Mouse (Mus musculus) urinary bladder, postnatal 4 days (tissue): Measurements from ENCODE around the gene Rab11fip2.
A peak's percentile ranks its signal among the peaks of the same experiment; 100 is the strongest.

Experiments used
- DNase-seq, 2 experiments: peaks; one replicate each; pipeline ENCODE4 v3.0.0; 2021 to 2022; ENCODE audit warnings: low spot score in 2 of 2

Gene Rab11fip2

DNA sequence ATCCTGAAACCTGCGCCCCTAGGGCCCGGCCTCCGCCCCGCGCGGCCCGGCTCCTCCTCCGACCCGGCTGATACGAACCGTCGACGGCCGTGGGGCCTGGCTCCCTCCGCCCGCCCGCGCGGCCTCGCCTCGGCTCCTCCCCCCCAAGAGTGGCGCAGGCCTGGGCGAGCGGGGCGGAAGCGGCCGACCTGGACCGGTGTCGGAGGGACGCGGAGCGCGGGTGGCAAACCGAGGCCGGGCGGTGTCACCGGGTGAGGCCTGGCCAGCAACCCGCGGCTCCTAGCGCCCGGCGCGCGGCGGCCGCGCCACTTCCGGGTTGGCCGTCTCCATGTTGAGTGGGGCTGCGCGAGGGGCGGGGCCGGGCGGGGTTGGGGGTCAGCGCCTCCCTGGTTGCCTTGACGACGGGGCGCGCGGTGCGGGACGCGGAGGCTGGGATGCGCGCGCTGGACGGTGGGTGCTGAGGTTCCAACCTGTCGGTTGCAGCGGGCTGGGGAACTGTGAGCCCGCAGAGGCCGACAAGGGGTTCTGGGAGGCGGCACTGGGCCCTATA is at the start of gene Rab11fip2:
Gene Rab11fip2 (minus strand): TSS at position 333 of the 550 bp plus-strand sequence.
- peak; percentile 82 to 83 for DNase-seq

DNA sequence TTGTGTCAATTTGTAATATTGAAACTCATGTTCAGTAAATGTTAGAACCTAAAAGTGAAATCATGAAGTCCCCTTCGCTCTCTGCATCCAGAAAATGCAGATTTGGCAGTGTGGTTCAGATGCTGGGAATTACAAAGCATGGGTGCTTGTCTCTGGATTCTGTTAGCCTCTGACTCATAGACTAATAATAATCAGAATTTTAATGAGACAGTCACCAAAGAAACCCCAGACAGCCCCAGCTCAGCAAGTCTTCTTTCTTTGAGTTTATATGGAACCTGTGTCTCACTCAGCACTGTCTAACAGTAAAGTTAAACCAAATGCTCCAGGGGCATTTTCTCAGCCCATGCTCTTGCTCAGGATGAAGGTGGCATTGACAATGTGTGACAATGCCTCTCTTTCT is 38.1 kb upstream of the Rab11fip2 start:
- DNase-seq = no peak

DNA sequence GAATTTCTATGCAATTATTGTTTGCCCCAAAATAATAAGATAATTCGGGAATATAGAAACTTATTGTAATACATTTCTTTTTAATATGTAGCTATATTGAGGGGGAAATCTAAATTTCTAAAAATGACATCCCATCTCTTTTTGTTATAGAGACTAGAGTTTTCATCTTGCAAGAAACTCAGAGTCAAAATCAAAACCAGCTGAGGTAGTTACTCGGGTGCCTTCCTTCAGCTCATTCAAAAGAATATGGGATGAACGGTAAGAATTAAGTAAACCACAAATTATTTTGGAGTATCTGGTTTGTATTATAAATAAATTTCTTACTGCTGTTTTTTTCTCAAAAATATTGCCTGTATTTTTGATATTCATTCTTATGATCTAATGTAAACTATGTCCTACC is 11.5 kb upstream of the Rab11fip2 start:
- DNase-seq = no peak

DNA sequence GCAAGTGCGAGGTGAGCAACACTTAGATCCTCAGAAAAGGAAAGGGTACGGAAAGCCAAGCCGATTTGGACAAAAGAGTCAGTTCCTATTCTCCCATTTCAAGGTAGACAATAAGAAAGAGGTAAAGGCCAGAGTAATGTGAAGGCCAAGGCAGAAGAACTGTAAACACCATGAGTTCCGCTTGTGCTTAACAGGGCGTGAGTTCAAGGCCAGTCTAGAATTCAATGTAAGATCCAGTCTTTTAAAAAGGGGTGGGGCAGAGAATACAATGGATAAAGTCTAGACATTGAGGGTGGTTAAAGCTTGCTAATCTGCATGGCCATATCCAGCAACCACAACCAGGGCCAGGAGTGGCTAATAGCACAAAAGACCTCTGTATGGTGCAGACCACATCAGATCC is 6.3 kb upstream of the Rab11fip2 start:
- DNase-seq = no peak

DNA sequence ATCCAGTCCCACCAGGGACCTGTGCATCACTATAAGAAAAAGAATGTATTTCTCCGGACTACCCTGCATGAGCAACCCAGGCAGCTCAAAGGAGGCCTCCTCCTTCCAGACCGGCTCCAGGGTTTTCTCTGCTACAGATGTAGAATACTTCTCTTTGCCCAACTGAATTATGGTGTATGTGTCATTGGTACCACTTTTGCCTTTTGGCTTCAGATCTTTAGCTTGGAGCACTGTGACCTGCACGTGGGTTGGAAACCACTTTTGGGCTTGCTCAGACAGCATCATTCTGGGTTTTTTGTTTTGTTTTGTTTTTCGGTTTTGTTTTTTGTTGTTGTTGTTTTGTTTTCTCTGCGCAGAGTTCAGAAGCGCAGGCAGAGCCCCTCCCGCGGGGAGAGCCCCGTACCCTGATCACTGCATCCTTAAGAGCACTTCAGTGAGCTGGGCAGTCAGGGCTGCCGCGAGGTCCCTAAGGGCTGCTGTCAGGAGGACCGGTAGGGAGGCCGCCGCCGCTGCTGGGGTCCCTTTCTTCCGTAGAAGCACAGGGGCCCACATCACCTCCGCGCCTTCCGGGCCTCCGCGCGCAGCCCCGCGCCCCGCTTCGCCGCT is 635 bp downstream of the Rab11fip2 start:
- DNase-seq = no peak

- DNase-seq = no peak
Observed at GRCm38 (mm10) chr19:59939711-59940110, 3.7 kb downstream of the Rab11fip2 start.

DNA sequence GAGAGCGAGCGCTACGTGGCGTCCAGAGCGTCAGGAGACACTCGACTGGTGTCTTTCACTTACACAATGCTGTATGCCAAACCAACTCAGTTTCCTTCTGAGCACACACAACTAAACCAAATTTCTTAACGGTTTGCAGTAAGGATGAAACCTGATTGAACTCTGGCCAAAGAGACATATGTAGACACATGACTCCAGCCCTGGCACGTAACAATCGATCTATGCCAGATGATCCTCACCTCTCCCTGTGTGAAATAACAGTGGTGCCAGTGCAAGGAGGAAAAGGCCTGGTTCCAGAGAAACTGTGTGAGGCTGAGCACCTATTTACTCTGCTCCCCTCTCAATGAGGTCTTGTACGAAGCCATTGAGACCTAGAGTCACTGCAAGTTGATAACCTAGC is 11.4 kb downstream of the Rab11fip2 start:
- no peak for DNase-seq

- no peak for DNase-seq
Observed at GRCm38 (mm10) chr19:59928672-59929071, 14.8 kb downstream of the Rab11fip2 start.

GRCm38 (mm10) chr19:59926125-59926524 is 17.3 kb downstream of the Rab11fip2 start:
- no peak for DNase-seq

GRCm38 (mm10) chr19:59920846-59921245 is 22.6 kb downstream of the Rab11fip2 start:
- DNase-seq = no peak

- DNase-seq = no peak
Observed at GRCm38 (mm10) chr19:59917901-59918613, 25.4 kb downstream of the Rab11fip2 start.

DNA sequence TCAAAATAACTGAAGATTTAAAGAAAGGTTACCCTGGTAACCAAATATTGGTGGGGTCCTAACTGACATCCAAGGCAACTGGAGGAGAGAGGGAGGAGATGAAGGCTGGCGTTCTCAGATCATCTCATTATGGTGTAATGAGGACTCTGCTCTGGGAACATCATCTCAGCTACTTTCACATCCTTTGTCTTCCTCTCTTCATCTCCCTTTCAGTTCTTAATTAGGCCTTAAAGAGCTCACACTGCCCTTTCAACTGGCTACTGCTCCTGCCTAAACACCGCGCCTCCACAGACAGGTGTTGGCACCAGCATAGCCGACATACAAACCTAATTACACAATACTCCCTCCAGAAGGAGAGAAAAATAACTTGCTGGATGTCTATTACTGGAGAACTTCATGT is 31.9 kb downstream of the Rab11fip2 start:
- DNase-seq = no peak

- DNase-seq = no peak
Observed at GRCm38 (mm10) chr19:59905296-59906081, 38.0 kb downstream of the Rab11fip2 start.

DNA sequence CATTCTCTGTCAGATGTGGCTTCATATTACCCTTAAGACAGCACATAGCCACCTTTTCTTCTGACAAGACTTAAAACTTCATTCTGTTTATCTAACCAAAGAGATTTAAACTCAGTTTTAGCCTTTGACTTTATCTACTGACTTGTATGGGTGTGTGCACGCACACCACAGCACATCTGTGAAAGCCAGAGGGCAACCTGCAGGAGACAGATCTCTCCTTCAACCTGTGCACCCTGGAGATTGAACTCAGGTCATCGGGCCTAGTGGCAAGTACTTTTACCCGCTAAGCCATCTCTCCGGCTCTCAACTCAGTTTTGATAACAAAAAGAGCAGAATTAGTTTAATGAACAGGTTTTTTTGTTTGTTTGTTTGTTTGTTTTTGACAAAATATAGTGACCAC is 43.5 kb downstream of the Rab11fip2 start:
- DNase-seq = no peak

DNA sequence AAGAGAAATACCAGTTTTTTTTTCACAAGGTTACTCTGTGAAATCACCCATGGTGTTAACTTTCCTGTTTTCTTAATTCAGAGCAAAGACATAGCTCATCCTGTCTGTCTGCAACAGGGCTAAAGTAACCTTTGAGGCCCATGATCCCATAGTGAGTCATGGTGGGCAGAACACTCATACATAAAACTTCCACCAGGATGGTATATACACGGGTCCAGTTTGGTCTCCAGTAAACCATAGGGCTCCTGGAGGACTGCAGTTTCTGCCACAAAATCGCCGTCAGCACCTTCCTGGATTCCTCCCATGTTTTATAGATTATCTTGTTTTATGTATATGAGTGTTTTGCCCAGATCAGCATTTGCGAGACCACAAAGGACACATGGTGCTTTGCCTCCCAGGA is 45.2 kb downstream of the Rab11fip2 start:
- no peak for DNase-seq

GRCm38 (mm10) chr19:59889383-59889782 is 54.1 kb downstream of the Rab11fip2 start:
- DNase-seq = no peak

- DNase-seq = no peak
Observed at GRCm38 (mm10) chr19:59888846-59889245, 54.6 kb downstream of the Rab11fip2 start.

DNA sequence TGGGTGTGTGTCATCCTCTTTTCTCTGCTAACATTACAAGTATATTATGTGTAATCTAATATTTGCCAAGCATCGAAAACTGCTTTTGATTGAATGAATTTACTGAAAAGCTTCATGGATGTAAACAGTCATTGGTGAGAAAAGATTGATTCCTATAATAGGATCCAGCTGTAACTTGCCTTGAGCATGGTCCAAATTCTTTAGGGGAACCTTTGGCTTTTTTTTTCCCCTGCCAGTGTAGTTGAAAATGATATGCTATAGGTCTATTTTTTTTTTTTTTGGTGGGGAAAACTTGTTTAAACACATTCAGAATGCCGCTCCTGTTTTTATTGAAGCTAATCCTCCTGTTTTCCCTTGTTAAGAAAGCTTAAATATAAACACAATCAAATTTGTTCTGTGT is 55.6 kb downstream of the Rab11fip2 start:
- DNase-seq = no peak

DNA sequence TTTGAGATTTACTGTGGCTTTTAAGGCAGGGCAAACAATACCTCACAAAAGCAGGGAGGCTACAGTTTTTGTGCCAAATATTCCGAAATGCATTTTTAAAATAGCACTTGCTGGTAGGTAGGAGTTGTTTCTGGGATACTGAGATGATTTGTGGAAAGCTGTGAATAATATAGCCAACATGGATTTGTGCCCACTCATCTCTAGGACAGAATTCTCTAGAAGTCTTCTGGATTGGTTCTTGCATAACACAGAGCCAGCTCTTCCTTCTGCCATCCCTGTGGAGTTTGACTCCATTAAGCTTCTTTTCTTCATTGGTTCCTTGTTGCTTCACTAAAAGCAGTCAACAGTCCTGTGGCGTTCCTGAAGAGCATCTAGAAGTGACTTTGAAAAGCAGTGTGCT is 58.2 kb downstream of the Rab11fip2 start:
- DNase-seq = no peak

GRCm38 (mm10) chr19:59877238-59877637 is 66.2 kb downstream of the Rab11fip2 start:
- no peak for DNase-seq

GRCm38 (mm10) chr19:59866666-59867065 is 76.8 kb downstream of the Rab11fip2 start:
- no peak for DNase-seq

DNA sequence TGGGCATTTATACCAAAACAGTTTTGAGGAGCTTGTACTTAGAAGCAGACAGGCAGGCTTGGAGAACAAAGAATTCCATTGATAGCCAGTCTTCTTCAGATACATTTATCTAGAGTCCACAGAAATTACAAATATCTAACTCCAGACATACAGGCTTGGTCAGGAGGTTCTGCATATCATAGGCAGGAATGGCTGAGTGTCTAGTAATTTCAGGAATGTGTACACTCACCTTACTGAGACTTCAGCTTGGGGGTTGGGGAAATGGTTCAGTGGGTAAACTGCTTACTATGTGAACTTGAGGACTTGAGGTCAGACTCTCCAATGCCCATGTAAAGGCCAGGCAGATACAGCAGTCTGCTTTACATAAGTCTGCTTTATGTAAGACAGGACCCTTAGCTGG is 81.0 kb downstream of the Rab11fip2 start:
- DNase-seq = no peak

GRCm38 (mm10) chr19:59860799-59861198 is 82.7 kb downstream of the Rab11fip2 start:
- DNase-seq = no peak
